Mouse (Mus musculus): Measurements from ENCODE around the gene Slc7a11.

Gene Slc7a11

DNA sequence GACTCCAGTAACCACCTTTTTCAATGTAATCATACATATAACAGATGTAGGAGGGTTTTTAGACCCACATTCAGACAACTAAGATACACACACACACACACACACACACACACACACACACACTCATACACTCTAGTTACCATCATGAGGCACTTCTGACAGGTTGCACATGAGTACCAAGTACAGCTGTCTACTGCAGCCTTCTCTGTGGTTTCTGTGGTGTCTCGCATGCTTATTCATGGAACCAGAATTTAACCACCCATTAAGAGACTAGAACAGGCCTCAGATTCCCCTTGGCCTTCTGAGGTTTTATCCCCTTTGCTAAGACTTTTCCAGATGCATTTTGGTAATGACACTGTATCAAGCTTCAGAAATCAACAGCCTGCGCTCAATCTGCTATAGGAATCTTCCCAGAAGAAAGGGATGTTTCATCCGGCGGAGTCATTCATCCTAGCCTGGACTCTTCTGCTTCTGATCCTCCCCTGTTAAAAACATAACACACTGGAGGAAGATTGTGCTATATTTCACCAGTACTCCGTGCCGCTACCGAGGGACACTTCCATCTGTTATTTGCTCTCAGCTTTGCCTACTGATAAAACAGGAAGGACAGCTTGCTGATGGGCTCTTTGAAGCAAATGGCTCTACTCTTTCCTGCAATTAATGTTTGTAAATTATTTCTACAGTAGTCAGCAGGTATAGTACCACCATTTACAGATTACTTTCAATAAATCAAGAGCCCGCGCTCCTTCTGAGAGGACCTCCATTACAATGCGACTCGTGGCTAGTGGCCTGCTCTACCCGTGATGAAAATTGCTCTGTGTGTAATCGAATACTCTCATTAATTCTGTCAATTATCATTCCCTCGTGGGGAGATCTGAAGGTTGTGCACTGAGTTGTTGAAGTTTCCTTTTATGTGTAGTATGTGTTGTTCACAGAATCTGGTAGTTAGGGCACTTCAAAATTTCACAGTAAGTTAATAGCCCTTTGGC is 135.8 kb downstream of the Slc7a11 start:
- DNase-seq (ENCODE audit: low read depth, low spot score) = no peak

DNA sequence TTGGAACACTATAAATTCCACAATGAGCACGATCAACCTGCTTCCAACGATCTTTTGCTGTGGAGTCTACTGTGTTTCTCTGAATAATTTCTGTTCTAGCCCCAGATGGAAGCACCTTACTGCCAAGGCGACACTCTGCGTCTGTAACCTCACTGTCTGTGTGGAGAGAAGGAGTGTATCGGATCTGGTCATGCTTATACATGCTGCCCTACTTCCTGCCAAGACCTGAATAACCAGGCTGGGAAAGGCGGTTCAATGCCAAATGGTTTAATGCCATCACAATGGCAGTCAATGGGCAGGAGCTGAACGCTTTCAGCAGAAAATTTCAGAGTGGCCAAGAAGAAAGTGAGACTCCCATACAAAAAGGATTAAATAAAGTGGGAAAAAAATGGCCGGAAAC is 137.1 kb downstream of the Slc7a11 start:
- DNase-seq (ENCODE audit: low read depth, low spot score) = no peak

DNA sequence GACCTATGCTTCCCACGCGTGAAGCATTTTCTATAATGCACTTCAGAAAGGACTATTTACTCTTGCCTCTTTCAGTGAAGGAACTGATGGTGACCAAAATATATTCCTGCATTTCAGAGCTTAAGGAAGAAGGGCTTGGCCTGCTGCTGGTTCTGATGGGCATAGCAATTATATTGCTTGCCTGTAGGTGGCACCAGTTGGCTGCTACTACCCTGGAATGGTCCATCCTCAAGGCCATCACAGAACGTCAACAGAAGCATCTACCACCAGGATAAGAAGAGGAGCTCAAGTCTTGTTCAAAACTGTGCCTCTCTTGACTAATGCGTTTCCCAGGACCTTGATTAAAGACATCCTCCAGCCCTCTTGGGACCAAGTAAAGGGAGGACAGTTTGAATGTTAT is 139.3 kb downstream of the Slc7a11 start:
- no peak for DNase-seq (ENCODE audit: low read depth, low spot score)

DNA sequence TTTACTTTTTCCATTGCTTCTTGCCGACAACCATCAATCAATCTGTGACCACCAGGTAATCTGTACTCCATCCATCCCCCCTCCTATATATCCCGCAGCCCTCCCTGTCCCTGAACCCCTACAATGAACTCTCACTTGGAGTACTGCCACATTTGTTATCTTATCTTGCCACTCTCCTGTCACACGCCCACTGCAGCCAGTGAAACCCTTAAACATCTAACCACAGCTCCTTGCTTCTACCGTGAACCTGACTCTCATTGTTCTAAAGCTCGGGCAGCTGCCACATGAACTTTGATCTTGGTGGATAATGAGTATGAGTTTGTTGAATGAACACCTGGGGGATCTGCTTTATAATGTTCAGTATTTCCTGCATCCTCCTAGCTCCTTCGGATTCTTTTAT is 140.8 kb downstream of the Slc7a11 start:
- DNase-seq (ENCODE audit: low read depth, low spot score) = no peak

DNA sequence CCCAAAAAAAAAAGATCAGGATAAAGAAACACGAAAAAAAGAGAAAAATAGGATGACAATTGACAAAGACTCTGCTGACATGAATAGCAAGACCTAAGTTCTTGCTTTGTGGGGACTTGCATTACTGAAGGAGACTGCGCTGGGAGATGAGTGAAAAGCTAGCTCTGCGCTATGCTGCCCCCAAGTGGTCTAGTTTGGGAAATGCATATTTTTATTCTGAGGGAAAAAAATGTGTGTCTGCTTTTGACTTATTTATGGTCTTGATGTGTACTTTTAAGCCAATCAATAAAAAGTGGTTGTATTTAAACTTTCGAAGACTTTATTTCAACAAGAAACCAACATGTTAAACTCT is 142.5 kb downstream of the Slc7a11 start:
- peak; percentile 19 for DNase-seq (ENCODE audit: low read depth, low spot score)

DNA sequence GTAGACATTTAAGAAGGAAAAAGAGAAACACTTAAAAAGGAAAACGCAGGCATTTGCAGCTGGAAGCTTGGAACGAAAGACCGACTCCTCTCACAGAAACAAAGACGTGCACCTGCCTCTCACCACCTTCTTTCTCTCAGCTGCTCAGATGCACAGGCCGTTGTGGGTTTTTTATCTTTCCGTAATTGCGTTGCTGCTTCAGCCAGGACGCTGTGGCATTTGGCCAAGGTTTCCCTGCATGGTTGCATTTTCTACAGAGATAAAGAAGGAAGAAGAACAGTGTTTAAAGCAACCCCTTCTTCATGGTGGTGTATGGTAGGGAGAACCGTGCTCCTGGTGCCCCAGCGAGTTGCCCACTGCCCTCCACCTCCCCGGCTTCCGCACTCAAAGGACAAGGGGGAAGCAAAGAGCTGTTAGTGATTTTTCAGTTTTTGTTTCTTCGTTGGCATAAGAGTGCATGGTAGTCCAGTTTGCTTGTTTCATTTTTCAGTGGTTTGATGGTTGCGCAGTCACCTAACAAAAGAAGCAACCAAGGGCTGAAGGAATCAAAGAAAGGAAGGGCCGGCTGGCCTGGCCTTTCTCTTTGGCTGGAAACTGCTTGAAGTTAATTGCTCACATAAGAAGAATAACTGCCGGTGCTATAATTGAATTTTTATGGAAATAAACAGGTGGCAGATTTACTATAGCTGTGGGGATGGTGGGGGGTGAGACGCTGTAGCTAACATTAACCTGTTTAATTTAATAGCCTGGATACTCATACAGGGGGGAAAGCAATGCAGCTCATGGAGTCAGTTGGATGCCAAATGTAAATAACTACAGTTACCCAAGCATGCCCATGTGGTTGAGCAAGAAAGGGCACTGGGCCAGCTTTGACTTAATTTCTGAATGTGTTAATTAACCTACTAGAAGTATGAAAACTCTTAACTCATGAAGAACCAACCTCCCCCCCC is 143.1 kb downstream of the Slc7a11 start:
- no peak for DNase-seq (ENCODE audit: low read depth, low spot score)

DNA sequence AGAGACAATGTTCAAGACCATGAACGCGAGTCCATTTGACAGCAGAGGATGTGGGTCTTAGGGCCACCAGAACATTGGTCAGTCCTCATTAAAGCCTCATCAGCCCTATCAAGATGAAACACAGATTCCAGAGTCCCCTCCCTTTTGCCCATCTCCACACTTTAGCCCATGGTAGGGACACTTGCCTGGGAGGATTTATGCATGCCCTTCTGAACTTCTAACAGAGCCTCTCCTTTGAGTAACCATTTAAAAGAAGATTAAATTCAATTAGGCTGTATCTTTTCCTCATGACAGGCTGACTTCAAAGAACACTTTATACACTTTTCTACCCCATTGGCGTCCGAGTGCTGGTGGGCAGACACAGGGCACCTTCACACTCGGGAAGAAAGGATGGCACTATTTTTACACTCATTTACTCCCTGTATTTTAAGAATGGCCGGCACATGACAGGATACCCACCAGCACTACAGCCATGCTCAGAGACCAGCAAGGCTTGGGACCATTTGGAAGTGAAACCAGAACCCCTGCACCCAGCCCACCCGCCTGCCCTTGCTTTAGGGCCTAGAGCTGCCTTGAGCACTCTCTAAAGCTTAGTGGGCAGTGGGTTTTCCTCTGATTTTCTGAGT is 144.9 kb downstream of the Slc7a11 start:
- no peak for DNase-seq (ENCODE audit: low read depth, low spot score)

DNA sequence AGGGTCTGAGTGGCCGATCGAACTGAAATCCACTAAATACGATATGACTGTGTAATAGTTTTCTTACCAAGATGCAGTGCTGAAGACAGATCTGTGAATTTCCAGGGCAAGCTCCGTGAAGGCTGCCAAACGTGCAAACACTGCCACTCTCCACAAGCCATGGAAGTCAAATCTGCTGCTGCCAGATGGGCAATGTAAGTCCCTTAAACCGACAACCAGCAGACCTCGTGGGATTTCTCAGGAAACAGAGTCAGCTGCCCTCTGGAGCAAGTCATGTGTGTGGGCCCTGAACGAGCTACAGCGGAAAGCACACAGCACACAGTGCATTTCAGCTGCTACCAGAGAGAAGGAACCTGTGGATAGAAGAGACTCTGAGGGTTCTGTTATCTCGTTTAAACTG is 146.5 kb downstream of the Slc7a11 start:
- DNase-seq (ENCODE audit: low read depth, low spot score) = no peak

DNA sequence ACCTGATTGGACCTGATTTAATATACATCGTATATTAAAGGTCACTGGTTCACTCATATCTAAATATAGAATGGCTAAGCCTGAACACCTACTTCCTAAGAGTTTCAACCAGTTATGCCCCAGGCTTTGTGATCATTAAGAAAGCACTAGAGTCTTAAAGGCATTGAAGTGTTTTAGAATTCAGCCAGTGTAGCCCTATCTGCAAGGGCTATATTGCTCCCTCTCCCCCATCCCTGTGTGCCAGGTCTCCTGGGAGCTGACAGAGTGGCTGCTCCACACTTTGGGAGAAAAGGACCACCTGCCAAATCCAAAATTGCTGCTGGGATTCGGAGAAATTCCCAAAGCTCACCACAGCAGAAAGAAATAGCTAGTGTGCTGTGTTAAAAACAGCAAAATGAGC is 168.4 kb downstream of the Slc7a11 start:
- DNase-seq (ENCODE audit: low read depth, low spot score) = no peak

DNA sequence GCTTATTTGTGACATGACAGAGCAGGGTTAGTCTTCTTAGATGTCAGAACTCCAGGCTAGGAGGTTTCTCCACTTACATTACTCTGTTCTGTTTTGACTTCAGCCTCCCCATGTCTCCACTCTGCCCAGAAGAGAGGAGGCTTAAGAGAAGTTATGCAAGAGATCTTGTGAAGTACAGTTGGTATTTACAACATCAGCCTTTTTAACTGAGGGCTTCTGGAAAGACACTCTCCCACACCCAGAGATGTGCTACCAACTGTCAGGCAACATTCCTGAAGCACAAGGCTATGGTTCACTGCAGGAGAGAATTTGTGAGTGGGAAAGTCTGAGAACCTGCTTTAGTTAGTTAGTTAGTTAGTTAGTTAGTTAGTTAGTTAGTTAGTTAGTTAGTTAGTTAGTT is 171.2 kb downstream of the Slc7a11 start:
- no peak for DNase-seq (ENCODE audit: low read depth, low spot score)

DNA sequence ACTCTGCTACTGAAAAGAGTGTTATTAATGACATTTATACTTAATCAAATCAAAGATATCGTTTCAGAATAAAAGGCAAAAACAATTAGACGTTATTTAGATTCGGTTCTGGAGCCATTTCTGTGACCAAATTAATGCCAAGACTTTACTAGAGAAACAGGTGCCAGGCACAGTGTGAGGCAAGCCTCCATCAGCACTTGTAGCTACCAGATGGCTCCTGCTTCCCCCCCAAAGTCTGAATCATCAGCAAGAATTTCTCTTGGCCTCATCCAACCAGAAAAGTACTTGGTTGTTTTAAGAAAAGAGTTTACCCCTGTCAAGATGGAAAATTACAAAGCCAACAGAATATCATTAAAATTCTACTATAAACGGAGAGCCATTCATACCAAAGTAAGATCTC is 173.7 kb downstream of the Slc7a11 start:
- no peak for DNase-seq (ENCODE audit: low read depth, low spot score)

DNA sequence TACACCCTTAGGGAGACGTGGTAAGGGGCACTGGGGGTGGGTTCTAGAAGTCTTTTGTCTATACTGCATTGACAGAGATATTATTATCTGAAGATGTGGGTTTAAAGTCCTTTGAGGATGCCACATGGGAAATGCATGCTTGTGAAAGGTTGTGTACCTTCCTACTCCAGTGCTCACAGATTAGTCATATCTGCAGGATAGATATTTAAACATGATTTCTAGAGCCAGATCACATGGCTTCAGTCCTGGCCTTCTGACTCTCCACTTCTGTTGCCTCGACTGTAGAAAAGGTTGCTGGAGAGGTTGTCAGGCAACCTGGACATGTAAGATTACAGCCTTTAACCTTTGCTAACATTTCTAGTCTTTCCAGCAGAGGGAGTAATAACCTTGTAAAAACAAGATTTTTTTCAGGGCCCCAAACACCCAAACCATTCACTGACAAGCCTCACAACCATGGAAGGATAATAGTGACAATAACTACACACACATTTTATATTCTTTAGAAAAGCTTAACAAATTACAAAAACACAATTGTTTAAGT is 180.8 kb downstream of the Slc7a11 start:
- no peak for DNase-seq (ENCODE audit: low read depth, low spot score)

DNA sequence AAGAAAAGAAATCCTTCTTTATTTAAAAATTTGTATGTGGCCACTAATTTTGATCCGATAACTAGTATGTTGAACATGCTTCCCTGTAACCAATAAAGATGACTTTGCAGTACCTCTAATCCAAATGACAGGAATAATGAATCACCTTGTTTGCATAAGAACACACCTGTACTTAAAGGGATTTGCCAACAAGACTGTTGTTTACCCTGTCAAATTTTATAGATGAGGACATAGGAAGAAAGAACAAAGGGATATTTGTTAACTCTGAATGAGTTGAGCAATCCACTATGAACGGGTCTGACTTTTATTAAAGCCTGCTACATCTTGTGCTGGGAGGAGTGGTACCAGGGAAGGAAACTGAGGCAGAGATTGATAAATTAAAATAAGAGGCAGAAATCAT is 181.3 kb downstream of the Slc7a11 start:
- DNase-seq (ENCODE audit: low read depth, low spot score) = no peak

DNA sequence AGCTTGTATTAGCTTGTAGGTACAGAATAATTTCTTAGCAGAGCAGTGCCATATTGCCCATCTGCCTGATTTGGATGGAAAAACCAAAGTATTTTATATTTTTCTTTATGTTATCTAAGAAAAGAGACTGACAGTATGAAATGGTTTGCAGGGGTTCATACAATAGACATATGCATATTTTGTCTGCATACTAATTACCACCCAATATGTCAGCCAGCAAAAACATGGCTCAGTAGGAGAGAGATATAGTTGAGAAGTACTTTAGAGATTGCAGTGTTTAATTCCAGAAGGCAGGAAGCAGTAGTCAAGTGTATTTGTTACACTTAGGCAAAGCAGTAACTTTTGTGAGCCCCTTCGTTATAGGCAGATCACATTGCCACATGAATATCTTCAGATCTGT is 182.7 kb downstream of the Slc7a11 start:
- no peak for DNase-seq (ENCODE audit: low read depth, low spot score)

DNA sequence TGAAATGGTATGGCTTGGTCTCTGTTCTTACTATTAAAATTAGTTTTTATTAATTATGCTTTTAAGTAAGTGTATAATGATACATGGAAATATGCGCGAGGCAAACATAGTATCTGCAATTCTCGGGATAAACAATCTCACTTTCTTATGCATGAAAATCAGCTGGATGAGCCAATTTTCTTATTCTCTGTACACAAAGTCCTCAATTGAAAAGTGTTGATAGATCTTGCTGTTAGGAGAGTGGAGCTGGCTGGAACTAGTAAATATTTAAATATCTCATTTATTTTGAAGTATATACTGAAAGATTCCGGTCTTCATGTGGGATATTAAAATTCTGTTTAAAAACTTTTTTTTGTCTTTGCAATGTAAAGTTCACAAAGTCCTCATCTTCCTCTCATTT is 184.6 kb downstream of the Slc7a11 start:
- no peak for DNase-seq (ENCODE audit: low read depth, low spot score)

DNA sequence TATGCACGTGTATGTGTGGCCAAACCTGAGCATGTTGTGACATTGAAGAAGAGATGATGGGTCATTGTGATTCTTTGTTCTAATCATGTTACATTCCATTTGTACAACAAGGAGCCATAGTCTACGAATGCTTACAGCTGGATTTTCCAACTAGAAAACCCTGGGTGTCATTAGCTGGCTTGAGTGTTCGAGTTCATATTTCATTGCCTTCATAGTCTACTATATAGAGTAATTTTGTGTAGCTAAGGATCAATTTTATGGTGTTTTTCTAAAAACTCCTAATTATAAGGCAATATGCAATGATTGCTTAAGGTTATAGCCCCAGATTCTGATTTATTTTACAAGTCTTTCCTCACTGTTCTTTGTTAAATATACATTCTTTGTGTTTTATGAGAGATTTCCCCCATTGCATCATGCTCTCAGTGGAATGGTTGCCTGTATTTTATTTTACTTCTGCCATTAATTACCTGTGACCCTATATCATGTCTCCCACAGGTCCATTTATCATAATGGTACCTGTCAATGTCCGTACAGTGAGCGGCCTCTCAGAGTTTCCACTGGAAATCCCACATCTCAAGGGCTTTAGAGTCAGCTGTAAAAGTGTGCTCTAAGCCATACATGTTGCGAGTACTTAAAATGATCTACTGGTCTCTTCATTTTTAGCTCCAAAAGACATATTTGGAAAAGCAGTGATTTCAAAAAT is 193.7 kb downstream of the Slc7a11 start:
- no peak for DNase-seq (ENCODE audit: low read depth, low spot score)

DNA sequence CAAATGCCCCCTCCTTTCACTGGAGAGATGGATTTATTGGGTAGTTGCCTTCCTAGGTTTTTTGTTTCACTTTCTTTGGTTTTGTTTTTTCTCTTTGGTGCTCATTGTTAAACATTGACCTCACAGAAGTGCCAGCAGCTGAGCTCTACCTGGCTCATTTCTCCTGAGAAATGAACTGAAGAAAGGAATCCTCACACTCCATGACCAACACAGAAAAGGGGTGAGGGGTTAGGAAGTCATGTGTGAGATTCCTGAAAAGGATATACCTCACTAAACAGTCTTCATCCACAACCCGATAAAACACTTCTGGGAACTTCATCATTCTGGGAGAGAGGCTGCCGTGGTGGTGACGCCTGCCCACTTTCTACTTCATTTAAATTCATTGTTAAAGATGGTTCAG is 207.4 kb downstream of the Slc7a11 start:
- DNase-seq (ENCODE audit: low read depth, low spot score) = no peak

DNA sequence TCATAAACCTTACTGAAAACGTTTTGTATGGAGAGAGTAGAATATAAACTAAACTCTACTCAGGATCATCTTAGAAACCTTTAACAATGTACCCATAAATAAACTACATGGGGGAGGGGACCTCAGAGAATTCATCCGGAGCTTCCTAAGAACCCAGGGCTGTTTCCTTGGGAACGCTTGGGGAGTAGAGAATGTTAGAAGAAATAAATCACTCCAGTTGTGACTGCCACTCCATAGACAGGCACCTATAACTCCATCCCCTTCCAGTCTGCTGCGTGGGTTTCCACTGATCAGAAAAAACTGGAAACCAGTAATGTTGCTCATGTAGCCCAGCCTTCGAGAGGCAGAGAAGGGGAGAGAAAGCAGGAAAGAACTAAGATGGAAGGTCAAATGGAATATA is 210.3 kb downstream of the Slc7a11 start:
- no peak for DNase-seq (ENCODE audit: low read depth, low spot score)

DNA sequence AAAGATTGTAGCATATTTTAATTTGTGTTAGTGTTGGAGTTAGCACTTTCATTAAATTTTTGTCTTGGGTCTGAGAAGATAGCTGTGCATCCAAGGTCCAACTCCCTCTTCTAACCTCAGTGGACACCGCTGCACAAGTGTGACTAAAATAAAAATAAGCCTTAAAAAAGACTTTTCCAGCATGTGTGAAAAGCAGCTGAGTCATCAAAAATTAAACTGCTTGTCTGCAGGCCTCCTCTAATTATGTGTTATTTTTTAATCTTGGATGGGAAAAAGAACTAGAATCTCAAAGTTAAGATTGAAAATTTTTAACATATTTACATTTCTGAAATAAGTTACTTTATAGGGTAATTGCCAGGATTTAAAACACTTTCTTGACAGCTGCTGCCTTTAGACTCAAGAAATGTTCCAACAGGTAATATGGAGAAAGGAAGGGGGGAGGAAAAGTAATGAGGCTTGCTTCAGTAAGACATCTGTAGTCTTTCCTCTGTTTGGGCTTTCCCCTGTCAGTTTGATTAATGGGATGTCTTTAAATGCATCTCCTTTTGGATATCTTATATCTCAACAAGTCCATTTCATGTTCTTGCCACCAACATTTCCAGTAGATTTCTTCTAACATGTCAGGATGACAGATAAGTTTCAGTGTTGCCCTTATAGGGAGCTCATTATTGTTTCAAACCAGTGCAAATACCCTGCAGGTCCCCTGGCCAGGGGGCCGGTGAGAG is 218.9 kb downstream of the Slc7a11 start:
- DNase-seq (ENCODE audit: low read depth, low spot score) = no peak

DNA sequence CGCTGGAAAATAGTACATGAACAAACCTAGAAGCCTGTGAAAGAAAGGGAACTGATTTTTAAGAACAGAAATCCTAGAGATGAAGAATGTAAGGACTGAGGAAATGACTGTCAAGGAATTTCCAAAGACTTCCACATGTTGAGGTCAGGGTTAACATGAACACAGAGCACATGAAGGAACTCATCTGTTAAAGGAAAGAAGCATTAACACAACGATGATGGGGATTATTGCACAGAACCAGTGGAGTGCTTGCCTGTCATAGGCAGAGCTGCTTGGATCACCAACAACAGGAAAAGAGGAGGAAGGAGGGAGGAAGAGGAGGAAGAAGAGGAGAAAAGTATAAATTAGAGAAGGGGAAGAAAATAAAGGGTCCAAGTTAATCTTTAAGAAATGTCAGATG is 223.0 kb downstream of the Slc7a11 start:
- no peak for DNase-seq (ENCODE audit: low read depth, low spot score)

DNA sequence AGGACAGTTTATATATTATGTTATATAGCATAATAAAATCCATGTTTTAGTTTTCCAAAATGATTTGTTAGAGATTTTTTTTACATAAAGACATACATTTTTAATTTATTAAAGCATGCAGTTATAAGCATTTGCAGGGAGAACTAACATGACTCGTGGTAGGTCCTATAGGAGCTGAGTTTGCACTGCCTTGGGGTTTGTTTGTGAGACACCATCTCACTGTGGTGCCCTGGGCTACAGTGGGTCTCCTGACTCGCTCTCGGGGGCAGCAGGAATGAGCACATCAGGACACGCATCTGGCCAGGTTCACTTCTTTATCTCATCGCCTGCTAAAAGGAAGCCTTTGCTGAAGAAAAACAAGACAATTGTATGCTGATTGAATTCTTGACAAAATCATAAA is 257.0 kb downstream of the Slc7a11 start:
- no peak for DNase-seq (ENCODE audit: low read depth, low spot score)

All from CD4-positive helper T cell, adult 2 months (primary cell).